Mouse (Mus musculus) ovary, adult 18-20 months (tissue): ENCODE measurements around the gene Asdurf.
"Not testable (repeated sequence)": the region's sequence is repeated elsewhere in the genome, so short reads cannot be mapped to it uniquely, and the experiment has no call there.

ENCODE experiments used
- DNase-seq: peaks from one replicate; pipeline ENCODE4 v3.0.0; 2022; ENCODE audit warnings: low spot score, mixed read lengths

The Asdurf gene

GRCm38 (mm10) chr1:53352327-53353261 is at the start of gene Asdurf, which contains the start of the genes Gm28551 and Asnsd1:
Gene Asdurf, minus strand, starts transcription at chr1:53352619.
Gene Gm28551, minus strand, starts transcription at chr1:53352667.
Gene Asnsd1, minus strand, starts transcription at chr1:53352752.
- DNase-seq: peak; percentile 94

GRCm38 (mm10) chr1:53393936-53394760 is 41.7 kb upstream of the Asdurf start:
- DNase-seq: not testable (repeated sequence)

GRCm38 (mm10) chr1:53388762-53389161 is 36.3 kb upstream of the Asdurf start:
- no peak for DNase-seq

- no peak for DNase-seq
Observed at GRCm38 (mm10) chr1:53384085-53384688, 31.8 kb upstream of the Asdurf start.

- no peak for DNase-seq
Observed at GRCm38 (mm10) chr1:53377731-53378130, 25.3 kb upstream of the Asdurf start.

- DNase-seq: not testable (repeated sequence)
Observed at GRCm38 (mm10) chr1:53375965-53376364, 23.5 kb upstream of the Asdurf start.

GRCm38 (mm10) chr1:53358988-53359387 is 6.6 kb upstream of the Asdurf start:
- DNase-seq: no peak

GRCm38 (mm10) chr1:53341071-53341470 is 11.3 kb downstream of the Asdurf start:
- DNase-seq: no peak

GRCm38 (mm10) chr1:53337403-53337802 is 15.0 kb downstream of the Asdurf start:
- not testable (repeated sequence) for DNase-seq

GRCm38 (mm10) chr1:53335465-53335864 is 17.0 kb downstream of the Asdurf start:
- no peak for DNase-seq

- DNase-seq: not testable (repeated sequence)
Observed at GRCm38 (mm10) chr1:53333527-53333926, 18.9 kb downstream of the Asdurf start.

- DNase-seq: no peak
Observed at GRCm38 (mm10) chr1:53324827-53325494, 27.5 kb downstream of the Asdurf start.

- DNase-seq: no peak
Observed at GRCm38 (mm10) chr1:53324277-53324676, 28.1 kb downstream of the Asdurf start.

- DNase-seq: no peak
Observed at GRCm38 (mm10) chr1:53323254-53323653, 29.2 kb downstream of the Asdurf start.

- no peak for DNase-seq
Observed at GRCm38 (mm10) chr1:53321662-53322344, 30.6 kb downstream of the Asdurf start.

GRCm38 (mm10) chr1:53312989-53313967 is 39.1 kb downstream of the Asdurf start, which contains the start of gene Osgepl1:
Gene Osgepl1, plus strand, starts transcription at chr1:53313624.
- peak; percentile 69 for DNase-seq

GRCm38 (mm10) chr1:53300506-53300905 is 51.9 kb downstream of the Asdurf start:
- DNase-seq: no peak
